Mouse (Mus musculus) liver, embryonic 16.5 days (tissue): ENCODE measurements around the gene Ripor1. TPM values are rescaled to one million over a fixed set of nuclear protein-coding genes. Genes with fewer than 3 reads are reported as not detected.
"Not testable (repeated sequence)": the region's sequence is repeated elsewhere in the genome, so short reads cannot be mapped to it uniquely, and the experiment has no call there.

Experiments used
- ATAC-seq: fragments of 200-750 bp; cut with Nextera tagmentation; 2 replicates; pipeline ENCODE4 v1.8.0; 2017; ENCODE audit warnings: low read depth, mild to moderate bottlenecking, moderate number of reproducible peaks, moderate library complexity
- H3K27ac ChIP-seq: fragments of 300-500 bp; sonication (generic); 2 replicates; pipeline ENCODE4 v1.5.1; 2014; ENCODE audit warnings: mild to moderate bottlenecking, low read length
- H3K27me3 ChIP-seq: fragments of 300-500 bp; sonication (generic); 2 replicates; pipeline ENCODE4 v1.6.1; 2014; ENCODE audit warnings: low read depth, low read length, mixed read lengths; ENCODE audit not compliant: control insufficient read depth, insufficient read depth
- H3K36me3 ChIP-seq: fragments of 300-500 bp; sonication (generic); 2 replicates; pipeline ENCODE4 v1.6.1; 2014; ENCODE audit warnings: mild to moderate bottlenecking; ENCODE audit not compliant: control insufficient read depth, insufficient read depth
- H3K4me1 ChIP-seq: fragments of 300-500 bp; sonication (generic); 2 replicates; pipeline ENCODE4 v1.6.1; 2014; ENCODE audit warnings: low read depth, low read length, mixed read lengths; ENCODE audit not compliant: control insufficient read depth
- H3K4me2 ChIP-seq: fragments of 300-500 bp; sonication (generic); 2 replicates; pipeline ENCODE4 v1.6.1; 2014; ENCODE audit warnings: low read depth, low read length, mixed read lengths
- H3K4me3 ChIP-seq: fragments of 300-500 bp; sonication (generic); 2 replicates; pipeline ENCODE4 v1.5.1; 2014; ENCODE audit warnings: low read depth, mild to moderate bottlenecking, low read length
- H3K9ac ChIP-seq: fragments of 300-500 bp; sonication (generic); 2 replicates; pipeline ENCODE4 v1.6.1; 2014; ENCODE audit warnings: low read depth, low read length
- H3K9me3 ChIP-seq: fragments of 300-500 bp; sonication (generic); replicated peaks from 2 replicates; pipeline ENCODE4 v1.6.1; 2016; ENCODE audit warnings: low read length; ENCODE audit not compliant: control insufficient read depth
- WGBS: fragments of 180-500 bp; shearing (Covaris S2); extraction: QIAGEN DNeasy Blood & Tissue Kit; methylation state at CpG from one replicate; pipeline ENCODE4 v1.1.7; 2014; ENCODE audit not compliant: insufficient replicate concordance; 5-methylcytosine and 5-hydroxymethylcytosine counted together
- polyA plus RNA-seq: library from polyadenylated mRNA; unstranded; fragments of >200 nt; fragmentation: Nextera tagmentation; extraction: Ambion mirVana; gene quantifications from 2 replicates; pipeline ENCODE4 v1.2.1, GENCODE M21; 2015

Gene Ripor1
- polyA plus RNA-seq, 1 experiment from 2014 or later, result 8.3 TPM

GRCm38 (mm10) chr8:105601301-105601700, 3.8 kb upstream of the Ripor1 start:
- no peak for ATAC-seq
- WGBS, result 69% methylated on average over 5 of the region's 5 CpGs
- H3K36me3 ChIP-seq, result no peaks in the 10 kb centered on the region

GRCm38 (mm10) chr8:105602540-105602939, 2.5 kb upstream of the Ripor1 start:
- H3K27ac ChIP-seq, H3K9ac ChIP-seq, H3K4me3 ChIP-seq, ATAC-seq, H3K36me3 ChIP-seq, H3K27me3 ChIP-seq, H3K9me3 ChIP-seq, H3K4me2 ChIP-seq: not testable (repeated sequence)
- peaks cover 34% of the 10 kb centered on the region for H3K4me1 ChIP-seq
- WGBS, result 68% methylated on average over 3 of the region's 3 CpGs

More at GRCm38 (mm10) chr8:105601301-105601700, 3.8 kb upstream of the Ripor1 start:
- Histone ChIP-seq H3K4me3 (no peak overlapping the region), H3K4me1 (peaks cover 26% of the 10 kb centered on the region), H3K27me3 (no peaks in the 10 kb centered on the region; the same call in 1 of the 2 replicates), H3K27ac (no peak overlapping the region), H3K4me2 (no peak overlapping the region), H3K9ac (no peak overlapping the region), H3K9me3 (no peaks in the 10 kb centered on the region)

DNA sequence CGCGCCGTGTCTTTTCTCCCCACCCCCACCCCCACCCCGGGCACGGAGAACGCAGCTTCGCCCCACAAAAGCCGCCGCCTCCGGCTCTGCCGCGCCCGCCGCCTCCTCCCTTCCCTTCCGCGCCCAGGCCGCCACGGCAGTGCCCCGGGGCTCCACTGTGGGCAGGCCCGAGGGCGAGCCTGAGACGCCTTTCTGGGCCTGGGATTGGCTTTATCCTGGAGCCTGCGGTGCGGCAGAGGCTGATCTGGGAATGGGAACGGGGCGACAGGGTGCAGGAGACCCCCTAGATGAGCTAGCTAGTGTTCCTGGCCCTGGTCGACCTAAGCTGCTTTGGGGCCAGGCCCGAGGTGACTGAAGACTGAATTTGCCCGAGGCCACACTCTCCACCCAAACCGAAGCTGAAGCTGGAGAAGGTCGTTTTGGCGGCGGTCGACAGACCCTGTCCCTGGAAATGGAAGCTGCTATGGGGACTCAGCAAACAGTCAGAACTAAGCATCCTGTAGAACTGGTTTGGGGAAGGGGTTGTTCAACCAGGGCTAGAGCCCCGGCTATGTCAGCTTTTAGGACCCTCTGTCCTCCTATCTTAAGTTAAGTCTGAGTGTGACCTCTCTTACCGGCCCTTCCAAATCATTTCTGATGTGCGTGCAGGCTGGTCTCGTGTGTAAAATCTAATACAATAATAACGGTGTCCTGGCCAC, 585 bp downstream of the Ripor1 start:
- peaks cover 62% of the 10 kb centered on the region for H3K4me1 ChIP-seq
- peak; percentile 55 for ATAC-seq
- H3K4me3 ChIP-seq, result peak overlapping the region; percentile 72
- no peaks in the 10 kb centered on the region for H3K36me3 ChIP-seq
- peak overlapping the region; percentile 82 for H3K9ac ChIP-seq
- H3K9me3 ChIP-seq, result no peaks in the 10 kb centered on the region
- 0% methylated on average over 38 of the region's 39 CpGs for WGBS
- peak overlapping the region; percentile 72 for H3K27ac ChIP-seq
- peak overlapping the region; percentile 97 for H3K4me2 ChIP-seq
- no peaks in the 10 kb centered on the region; the same call in 1 of the 2 replicates for H3K27me3 ChIP-seq

DNA sequence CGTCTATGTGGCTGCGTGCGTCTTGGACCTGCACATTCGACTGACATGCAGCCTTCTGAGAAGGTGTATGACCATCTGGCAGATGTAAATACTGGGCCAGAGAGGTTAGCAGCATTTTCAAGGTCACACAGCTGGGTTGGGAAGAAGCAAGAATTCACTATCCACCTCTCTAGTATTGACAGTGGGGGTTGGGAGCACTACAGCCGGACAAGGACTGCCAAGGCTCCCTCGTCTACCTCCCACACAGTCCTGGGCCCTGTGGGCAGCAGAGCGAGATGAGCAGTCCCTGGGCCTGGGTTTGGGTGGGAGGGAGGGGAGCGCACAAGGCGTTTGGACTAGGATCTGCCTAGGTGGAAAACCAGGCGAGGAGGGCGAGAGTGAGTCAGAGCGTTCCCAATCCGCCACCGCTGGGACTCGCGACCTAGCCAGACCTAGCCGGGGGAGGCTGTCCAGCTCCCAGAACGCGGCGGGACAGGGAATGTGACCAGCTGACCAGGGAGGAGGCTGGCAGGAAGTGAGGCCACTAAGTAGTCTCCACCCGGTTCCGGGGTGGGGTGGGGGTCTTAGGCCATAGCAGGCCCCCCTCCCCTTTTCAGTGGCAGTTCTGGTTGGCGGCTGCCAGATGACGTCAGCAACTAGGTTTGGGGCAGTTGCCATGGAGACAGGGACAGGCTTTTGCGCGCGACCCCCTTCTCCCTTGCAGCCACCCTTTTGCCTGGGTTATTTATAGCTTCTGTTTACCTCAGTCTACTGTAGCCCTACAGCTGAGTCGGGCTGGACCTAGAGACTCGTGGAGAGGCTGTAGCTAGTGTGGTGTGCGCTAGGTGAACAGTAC, 1.4 kb downstream of the Ripor1 start:
- Histone ChIP-seq H3K36me3 (no peaks in the 10 kb centered on the region), H3K9me3 (no peaks in the 10 kb centered on the region), H3K4me3 (peak overlapping the region; percentile 72), H3K4me2 (peak overlapping the region; percentile 97), H3K9ac (peak overlapping the region; percentile 82), H3K27me3 (no peaks in the 10 kb centered on the region; the same call in 1 of the 2 replicates), H3K4me1 (peaks cover 69% of the 10 kb centered on the region), H3K27ac (peak overlapping the region; percentile 72)
- ATAC-seq, result peak; percentile 53
- under 1% methylated on average over 29 of the region's 30 CpGs for WGBS

GRCm38 (mm10) chr8:105607062-105607461, 2.0 kb downstream of the Ripor1 start:
- peak overlapping the region; percentile 72 for H3K27ac ChIP-seq
- H3K4me2 ChIP-seq, result peak overlapping the region; percentile 97
- peak overlapping the region; percentile 82 for H3K9ac ChIP-seq
- H3K4me1 ChIP-seq, result peaks cover 72% of the 10 kb centered on the region
- H3K9me3 ChIP-seq, result no peaks in the 10 kb centered on the region
- no peaks in the 10 kb centered on the region; the same call in 1 of the 2 replicates for H3K27me3 ChIP-seq
- no peak for ATAC-seq
- no peaks in the 10 kb centered on the region for H3K36me3 ChIP-seq
- WGBS, result 5% methylated on average over 10 of the region's 10 CpGs
- peak overlapping the region; percentile 72 for H3K4me3 ChIP-seq

DNA sequence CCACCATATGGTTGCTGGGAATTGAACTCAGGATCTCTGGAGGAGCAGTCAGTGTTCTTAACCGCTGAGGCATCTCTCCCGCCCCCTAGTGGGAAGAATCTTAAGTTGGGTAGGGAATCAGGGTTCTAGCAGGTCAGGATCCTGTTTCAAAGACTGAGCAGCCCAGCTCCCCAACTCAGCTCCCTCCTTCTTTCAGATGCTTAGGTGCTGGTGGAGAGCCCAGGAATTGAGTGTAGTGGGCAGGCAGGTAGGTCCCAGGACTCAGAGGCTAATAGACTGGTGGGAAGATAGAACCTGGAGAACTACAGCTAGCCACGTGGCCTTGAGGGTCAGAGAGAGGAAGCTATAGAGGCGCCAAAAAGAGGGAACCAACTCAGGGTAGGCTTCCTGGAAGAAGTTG, 2.6 kb downstream of the Ripor1 start:
- peaks cover 72% of the 10 kb centered on the region for H3K4me1 ChIP-seq
- H3K9ac ChIP-seq, result no peak overlapping the region
- no peaks in the 10 kb centered on the region for H3K9me3 ChIP-seq
- ATAC-seq, result no peak
- no peaks in the 10 kb centered on the region; the same call in 1 of the 2 replicates for H3K27me3 ChIP-seq
- H3K36me3 ChIP-seq, result no peaks in the 10 kb centered on the region
- no peak overlapping the region for H3K27ac ChIP-seq
- WGBS, result 16% methylated on average over 4 of the region's 4 CpGs
- no peak overlapping the region for H3K4me3 ChIP-seq
- 0 out of 2 replicates have a peak overlapping the region, but pooled peaks have one; percentile 97 for H3K4me2 ChIP-seq

GRCm38 (mm10) chr8:105609355-105609754, 4.3 kb downstream of the Ripor1 start:
- Histone ChIP-seq H3K9me3 (no peaks in the 10 kb centered on the region), H3K4me1 (peaks cover 80% of the 10 kb centered on the region), H3K27ac (peak overlapping the region; percentile 63), H3K36me3 (no peaks in the 10 kb centered on the region), H3K27me3 (peaks cover 8% of the 10 kb centered on the region), H3K4me2 (peak overlapping the region; percentile 18), H3K4me3 (no peak overlapping the region), H3K9ac (no peak overlapping the region)
- 15% methylated on average over 2 of the region's 2 CpGs for WGBS
- ATAC-seq, result peak; percentile 36

DNA sequence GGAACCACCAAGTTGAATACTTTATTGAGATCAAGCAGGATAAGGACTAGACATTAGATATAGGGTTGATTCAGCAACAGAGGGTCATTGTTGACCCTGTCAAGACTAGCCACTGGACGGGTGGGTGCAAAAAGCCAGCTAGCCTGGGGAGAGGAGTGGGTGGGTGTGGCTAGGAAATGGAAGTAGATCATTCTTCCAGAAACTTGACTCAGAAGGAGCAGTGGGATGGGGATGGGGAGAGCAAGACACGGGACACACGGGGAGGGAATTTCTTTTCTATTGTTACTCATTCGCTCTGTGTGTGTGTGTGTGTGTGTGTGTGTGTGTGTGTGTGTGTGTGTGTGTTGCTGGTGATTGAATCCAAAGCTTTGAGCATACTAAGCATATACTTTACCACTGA, 4.7 kb downstream of the Ripor1 start:
- ATAC-seq, result no peak
- no peaks in the 10 kb centered on the region for H3K36me3 ChIP-seq
- H3K4me2 ChIP-seq, result peak overlapping the region; percentile 18
- H3K27ac ChIP-seq, result peak overlapping the region; percentile 63
- no peak overlapping the region for H3K9ac ChIP-seq
- H3K9me3 ChIP-seq, result no peaks in the 10 kb centered on the region
- WGBS, result 12% methylated on average over 4 of the region's 4 CpGs
- H3K4me3 ChIP-seq, result no peak overlapping the region
- H3K27me3 ChIP-seq, result peaks cover 8% of the 10 kb centered on the region
- peaks cover 76% of the 10 kb centered on the region for H3K4me1 ChIP-seq

DNA sequence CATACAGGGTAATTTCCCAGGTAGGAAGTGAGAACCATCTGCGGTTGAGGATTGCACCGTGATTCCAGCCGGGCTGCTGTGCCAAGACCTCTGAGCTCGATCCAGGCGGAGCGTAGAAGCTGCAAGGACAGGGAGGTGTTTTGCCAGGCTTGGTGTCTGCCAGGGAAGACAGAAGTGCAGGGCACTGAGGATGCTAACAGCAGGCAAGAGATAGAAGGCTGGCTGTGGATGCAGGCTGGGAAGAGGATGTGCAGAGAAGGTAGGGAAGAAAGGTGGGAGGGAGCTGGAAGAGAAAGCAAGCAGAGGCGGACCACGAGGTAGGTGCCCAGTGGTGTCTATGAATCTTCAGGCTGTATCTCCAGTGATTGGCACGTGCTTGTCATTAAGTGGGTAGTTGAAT, 6.8 kb downstream of the Ripor1 start:
- WGBS, result 81% methylated on average over 9 of the region's 9 CpGs
- Histone ChIP-seq H3K9ac (no peak overlapping the region), H3K9me3 (no peaks in the 10 kb centered on the region), H3K4me1 (peaks cover 57% of the 10 kb centered on the region), H3K27ac (no peak overlapping the region), H3K36me3 (no peaks in the 10 kb centered on the region; the same call in 1 of the 2 replicates), H3K4me3 (no peak overlapping the region), H3K27me3 (peaks cover 8% of the 10 kb centered on the region), H3K4me2 (no peak overlapping the region)
- ATAC-seq, result no peak
